In genomic region chr11:116430723-116431427, GRCm38 (mm10) we compare ENCODE assay signal across 11 mouse cellular contexts. TPM values are rescaled to one million over a fixed set of nuclear protein-coding genes. Genes with fewer than 3 reads are reported as not detected.
DNase-seq lines count a peak whose midpoint lies in the region; ATAC-seq and TF ChIP-seq lines count a peak whose summit lies in the region.
"Had no signal": no experiment of that assay in that cellular context is flagged by ENCODE, and none has a peak within 500 bp of the region (broad histone marks: within the 10 kb centered on the region; RNA-seq: fewer than 3 reads in every experiment).

No protein-coding gene starts in this region.

- no peaks in the 10 kb centered on the region for H3K9me3 ChIP-seq in heart, embryonic 16.5 days (replicated peaks; ENCODE audit: control insufficient read depth, low read length)
- H3K9me3 ChIP-seq in CH12.LX (replicated peaks; ENCODE audit: low read length), result no peaks in the 10 kb centered on the region
- H3K9me3 ChIP-seq in liver, embryonic 16.5 days (replicated peaks; ENCODE audit: control insufficient read depth, low read length), result no peaks in the 10 kb centered on the region

- in situ Hi-C loops in CH12.LX (cut with MboI; ENCODE audit: low pct_ligation_motif_present, low pct_unique_long_range_greater_than_20kb, low sequenced_read_pairs), result no loop called here

- no peak overlapping the region for H3K27ac ChIP-seq in heart, embryonic 16.5 days (ENCODE audit: low read length)
- no peak overlapping the region for H3K27ac ChIP-seq in heart, adult 2 months
- H3K27ac ChIP-seq in CH12.LX (ENCODE audit: insufficient read depth, low read depth), result no peak overlapping the region; the same call in 1 of the 2 replicates
- peak overlapping the region; percentile 71 for H3K27ac ChIP-seq in liver, embryonic 16.5 days (ENCODE audit: low read length)
- H3K27ac ChIP-seq: hindbrain, embryonic 14.5 days had no signal

- WGBS in heart, embryonic 16.5 days, result 20% methylated on average over 22 of the region's 22 CpGs
- 30% methylated on average over 22 of the region's 22 CpGs for WGBS in heart, adult 2 months
- 35% methylated on average over 22 of the region's 22 CpGs for WGBS in liver, embryonic 16.5 days (ENCODE audit: insufficient replicate concordance)

- TF ChIP-seq RAD21 in CH12.LX (IDR thresholded peaks at IDR 0.05; ENCODE audit: low read depth, low read length), result no peak

- H3K27me3 ChIP-seq in heart, embryonic 16.5 days (ENCODE audit: control insufficient read depth, insufficient read depth, low read length), result no peaks in the 10 kb centered on the region
- H3K27me3 ChIP-seq in heart, adult 2 months (ENCODE audit: control insufficient read depth, insufficient read depth, low read length), result no peaks in the 10 kb centered on the region
- no peaks in the 10 kb centered on the region for H3K27me3 ChIP-seq in CH12.LX (replicated peaks)
- no peaks in the 10 kb centered on the region for H3K27me3 ChIP-seq in liver, embryonic 16.5 days (ENCODE audit: control insufficient read depth, insufficient read depth, low read depth, low read length)

- no peak for ATAC-seq in heart, embryonic 16.5 days (replicated peaks; ENCODE audit: extremely low read depth, insufficient read depth, low FRiP score)
- ATAC-seq in liver, embryonic 16.5 days (ENCODE audit: low read depth), result no peak

- peaks cover 21% of the 10 kb centered on the region for H3K4me1 ChIP-seq in heart, embryonic 16.5 days (ENCODE audit: control insufficient read depth, insufficient read depth, low read length)
- H3K4me1 ChIP-seq in heart, adult 2 months (ENCODE audit: control insufficient read depth, insufficient read depth, low read length), result peaks cover 5% of the 10 kb centered on the region
- H3K4me1 ChIP-seq in CH12.LX (ENCODE audit: control insufficient read depth in 1 of 2, insufficient read depth in 2 of 2), result peaks cover 29 to 65% of the 10 kb centered on the region in 2 experiments
- H3K4me1 ChIP-seq in liver, embryonic 16.5 days (ENCODE audit: control insufficient read depth, low read depth, low read length), result peaks cover 44% of the 10 kb centered on the region

- DNase-seq in heart, adult 2 months, result no peak
- no peak for DNase-seq in CH12.LX (ENCODE audit: extremely low read depth)
- DNase-seq in c-Kit-positive CD71-positive TER-119-negative erythroid progenitor cells, embryonic 14.5 days (ENCODE audit: low read depth), result peak; percentile 44
- no peak for DNase-seq in spleen, postnatal 4 days (ENCODE audit: low spot score in 2 of 2)
- no peak for DNase-seq in layer of hippocampus, adult 11-12 months (ENCODE audit: low spot score)
- DNase-seq in cerebellum, adult 9-11 months, result no peak
- DNase-seq: cerebellum, adult 11-12 months had no signal

- intact Hi-C loops in heart, adult 2 months (cut with DNase I), result no loop called here

- no peak for TF ChIP-seq CTCF in heart, adult 2 months (IDR thresholded peaks at IDR 0.05)
- no peak for TF ChIP-seq CTCF in CH12.LX (conservative IDR thresholded peaks at IDR 0.05 in 1 of 2, IDR thresholded peaks at IDR 0.05 in 1 of 2; ENCODE audit: low read depth in 2 of 2, low read length in 2 of 2)

- dilution Hi-C loops in CH12.LX (cut with MboI; ENCODE audit: extremely low pct_ligation_motif_present, extremely low pct_unique_long_range_greater_than_20kb, low sequenced_read_pairs), result no loop called here

- H3K36me3 ChIP-seq in heart, embryonic 16.5 days (ENCODE audit: control insufficient read depth, insufficient read depth), result no peaks in the 10 kb centered on the region; the same call in 1 of the 2 replicates
- H3K36me3 ChIP-seq in heart, adult 2 months (ENCODE audit: control insufficient read depth, insufficient read depth, low read length), result peaks cover 5% of the 10 kb centered on the region; the same call in 1 of the 2 replicates
- H3K36me3 ChIP-seq in CH12.LX (replicated peaks in 1 of 2; ENCODE audit: control insufficient read depth in 1 of 2, insufficient read depth in 1 of 2, low read length in 1 of 2), result peaks cover 5 to 8% of the 10 kb centered on the region in 2 experiments
- H3K36me3 ChIP-seq in liver, embryonic 16.5 days (ENCODE audit: control insufficient read depth, insufficient read depth), result no peaks in the 10 kb centered on the region; the same call in 1 of the 2 replicates

- no peak for TF ChIP-seq POLR2A in heart, adult 2 months (IDR thresholded peaks at IDR 0.05; ENCODE audit: insufficient read depth, low read depth, low read length)
- no peak for TF ChIP-seq POLR2A in CH12.LX (IDR thresholded peaks at IDR 0.05; ENCODE audit: low read depth, low read length)

- H3K4me2 ChIP-seq in heart, embryonic 16.5 days (ENCODE audit: low read depth, low read length), result peak overlapping the region; percentile 40
- no peak overlapping the region for H3K4me2 ChIP-seq in CH12.LX (ENCODE audit: insufficient read depth, low read depth, poor library complexity, severe bottlenecking)
- H3K4me2 ChIP-seq in liver, embryonic 16.5 days (ENCODE audit: low read depth, low read length), result peak overlapping the region; percentile 57
- H3K4me2 ChIP-seq: hindbrain, embryonic 14.5 days had no signal

- H3K4me3 ChIP-seq in heart, embryonic 16.5 days (ENCODE audit: low read length), result peak overlapping the region; percentile 23
- no peak overlapping the region for H3K4me3 ChIP-seq in heart, adult 2 months
- H3K4me3 ChIP-seq in CH12.LX (replicated peaks in 1 of 3; ENCODE audit: low read depth in 2 of 3, low read length in 2 of 3, poor library complexity in 1 of 3), result no peak overlapping the region
- peak overlapping the region; percentile 23 for H3K4me3 ChIP-seq in liver, embryonic 16.5 days (ENCODE audit: low read depth, low read length)

- H3K79me2 ChIP-seq in heart, adult 2 months (replicated peaks; ENCODE audit: control insufficient read depth, insufficient read depth, low read length), result no peaks in the 10 kb centered on the region; the same call in 1 of the 2 replicates
- H3K79me2 ChIP-seq in CH12.LX (replicated peaks; ENCODE audit: control insufficient read depth, extremely low read depth, insufficient read depth, poor library complexity, severe bottlenecking), result peaks cover 17% of the 10 kb centered on the region

- no peak for TF ChIP-seq EP300 in heart, adult 2 months (IDR thresholded peaks at IDR 0.05; ENCODE audit: insufficient read depth, low read depth, low read length)
- no peak for TF ChIP-seq EP300 in CH12.LX (IDR thresholded peaks at IDR 0.05; ENCODE audit: low read length)

- H3K9ac ChIP-seq in heart, embryonic 16.5 days (ENCODE audit: low read length), result peak overlapping the region; percentile 4; the same call in 1 of the 2 replicates
- H3K9ac ChIP-seq in heart, adult 2 months (ENCODE audit: low read depth, low read length), result no peak overlapping the region
- 0 out of 2 replicates have a peak overlapping the region, but pooled peaks have one; percentile 32 for H3K9ac ChIP-seq in CH12.LX (ENCODE audit: insufficient read depth, low read depth)
- peak overlapping the region; percentile 53 for H3K9ac ChIP-seq in liver, embryonic 16.5 days (ENCODE audit: low read depth, low read length)
- H3K9ac ChIP-seq: hindbrain, embryonic 14.5 days had no signal

TF ChIP-seq in CH12.LX, 34 proteins besides CTCF, POLR2A, EP300 and RAD21:
- TF ChIP-seq BHLHE40 (IDR thresholded peaks at IDR 0.05; ENCODE audit: low read depth, low read length) (no peak), RCOR1 (conservative IDR thresholded peaks at IDR 0.05; ENCODE audit: low read depth, low read length) (no peak), MAX (IDR thresholded peaks at IDR 0.05; ENCODE audit: low read length) (no peak), NELFE (IDR thresholded peaks at IDR 0.05; ENCODE audit: low read depth, low read length) (no peak), USF2 (conservative IDR thresholded peaks at IDR 0.05; ENCODE audit: low read depth, low read length) (no peak), SMC3 (IDR thresholded peaks at IDR 0.05; ENCODE audit: low read depth, low read length) (no peak), HCFC1 (IDR thresholded peaks at IDR 0.05; ENCODE audit: low read depth, low read length) (no peak), POLR2AphosphoS2 (IDR thresholded peaks at IDR 0.05; ENCODE audit: low read depth, low read length) (no peak), ZC3H11A (IDR thresholded peaks at IDR 0.05; ENCODE audit: low read depth, low read length) (no peak), CHD1 (IDR thresholded peaks at IDR 0.05; ENCODE audit: low read depth, low read length) (no peak), TCF12 (IDR thresholded peaks at IDR 0.05; ENCODE audit: low read depth, low read length) (no peak), E2F4 (IDR thresholded peaks at IDR 0.05; ENCODE audit: insufficient replicate concordance, low read depth, low read length) (no peak), ELF1 (IDR thresholded peaks at IDR 0.05; ENCODE audit: low read depth, low read length) (no peak)

RNA-seq across cellular contexts. Expression of gene Ubald2, which starts 3.0 kb away (rescaled TPM):
- 29.2 and 35.4 TPM in 2 replicates for polyA plus RNA-seq in heart, embryonic 16.5 days (2015; fragmentation: Nextera tagmentation; extraction: Ambion mirVana)
- 10 to 100 TPM; 29.2 to 34.1 TPM for total RNA-seq in heart, adult 2 months (2021)
- 45.5 and 80.1 TPM in 2 replicates for polyA plus RNA-seq in heart, adult 2 months (2012; rRNA removed)
- total RNA-seq in CH12.LX (2012; rRNA removed) (321 and 436 TPM in 2 replicates), CH12.LX (2014; rRNA removed) (291 and 336 TPM in 2 replicates)
- 222 and 228 TPM in 2 replicates for polyA plus RNA-seq in CH12.LX (2012; ENCODE audit: insufficient read length, low read depth)
- 34.1 and 34.5 TPM in 2 replicates for polyA plus RNA-seq in liver, embryonic 16.5 days (2015; fragmentation: Nextera tagmentation; extraction: Ambion mirVana)

RNA-seq across cellular contexts. Expression of gene Rnf157, which starts 18.0 kb away (rescaled TPM):
- 7.8 and 11.6 TPM in 2 replicates for polyA plus RNA-seq in heart, embryonic 16.5 days (2015; fragmentation: Nextera tagmentation; extraction: Ambion mirVana)
- total RNA-seq in heart, adult 2 months (2021), result 1 to 10 TPM; 6.0 to 7.2 TPM
- 3.0 and 5.7 TPM in 2 replicates for polyA plus RNA-seq in heart, adult 2 months (2012; rRNA removed)
- total RNA-seq in CH12.LX (2012; rRNA removed) (17.2 and 39.3 TPM in 2 replicates), CH12.LX (2014; rRNA removed) (7.2 and 8.7 TPM in 2 replicates)
- 8.7 and 10.9 TPM in 2 replicates for polyA plus RNA-seq in CH12.LX (2012; ENCODE audit: insufficient read length, low read depth)
- polyA plus RNA-seq in liver, embryonic 16.5 days (2015; fragmentation: Nextera tagmentation; extraction: Ambion mirVana), result 1.1 and 1.2 TPM in 2 replicates

RNA-seq across cellular contexts. Expression of gene Qrich2, which starts 35.2 kb away (rescaled TPM):
- polyA plus RNA-seq in heart, embryonic 16.5 days (2015; fragmentation: Nextera tagmentation; extraction: Ambion mirVana), result 0.07 TPM in 1 of 2 replicates, not detected in the other
- total RNA-seq in heart, adult 2 months (2021), result not detected
- 0.18 and 0.23 TPM in 2 replicates for polyA plus RNA-seq in heart, adult 2 months (2012; rRNA removed)
- total RNA-seq in CH12.LX (2012; rRNA removed), result 0.13 and 0.38 TPM in 2 replicates
- 0.23 and 0.32 TPM in 2 replicates for total RNA-seq in CH12.LX (2014; rRNA removed)
- 0.29 and 0.37 TPM in 2 replicates for polyA plus RNA-seq in CH12.LX (2012; ENCODE audit: insufficient read length, low read depth)
- not detected in 2 replicates for polyA plus RNA-seq in liver, embryonic 16.5 days (2015; fragmentation: Nextera tagmentation; extraction: Ambion mirVana)
- total RNA-seq: left cerebral cortex, postnatal 25 days had no signal
- polyA plus RNA-seq: hindbrain, embryonic 14.5 days had no signal

Comparison
In these comparisons a context has a peak if more than half of its experiments do, and no peak if none do; other contexts are left out.
1. H3K4me3 ChIP-seq: peak in heart, embryonic 16.5 days (single experiment) and liver, embryonic 16.5 days (single experiment); none in heart, adult 2 months (single experiment) and CH12.LX (0 of 3).